Mouse (Mus musculus) lung, postnatal 0 days (tissue): Measurements from ENCODE around the gene Robo1.

Experiments used
- CTCF ChIP-seq: IDR thresholded peaks from 2 replicates; pipeline ENCODE4 v1.5.1; 2016; ENCODE audit warnings: antibody characterized with exemption, mild to moderate bottlenecking
- EP300 ChIP-seq: IDR thresholded peaks from 2 replicates; pipeline ENCODE4 v1.6.1; 2016; ENCODE audit warnings: antibody characterized with exemption, mild to moderate bottlenecking, control low read depth

DNA sequence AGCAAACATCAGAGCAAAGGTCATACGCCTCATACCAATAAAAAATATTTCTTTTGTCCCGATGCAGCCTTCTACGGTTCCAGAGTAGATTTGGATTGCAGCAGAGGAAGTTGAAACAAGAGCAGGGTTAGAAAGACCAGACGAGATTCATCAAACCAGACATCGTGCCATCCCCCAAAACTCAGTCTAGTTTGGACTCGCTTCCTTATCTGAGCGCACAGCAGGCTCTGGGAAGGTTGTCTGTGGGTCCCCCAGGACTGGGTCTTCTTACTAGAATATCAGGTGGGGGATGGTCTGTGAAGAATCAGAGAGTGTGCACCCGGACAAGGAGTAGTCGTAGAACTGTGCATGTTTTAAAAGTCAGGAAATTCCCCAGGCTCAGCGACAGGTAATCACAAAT is 500.2 kb downstream of the Robo1 start:
- TF ChIP-seq CTCF (no peak), EP300 (no peak)
